Mouse (Mus musculus) cerebellum, adult 2 months (tissue): ENCODE results near the gene Actb. TPM values are rescaled to one million over a fixed set of nuclear protein-coding genes. Genes with fewer than 3 reads are reported as not detected.
A peak's percentile ranks its signal among the peaks of the same experiment; 100 is the strongest.

Source experiments
- DNase-seq, 2 experiments: peaks; one replicate each; pipeline ENCODE4 v3.0.0; 2021
- H3K27ac ChIP-seq: fragments of 200-500 bp; 2 replicates; pipeline ENCODE4 v1.5.1; 2012; ENCODE audit warnings: low read length, control low read depth, inconsistent platforms; ENCODE audit not compliant: insufficient read depth
- H3K27me3 ChIP-seq: fragments of 200-500 bp; 2 replicates; pipeline ENCODE4 v1.6.1; 2012; ENCODE audit warnings: inconsistent platforms, mild to moderate bottlenecking, low read length, moderate library complexity; ENCODE audit not compliant: control insufficient read depth, insufficient read depth
- H3K4me1 ChIP-seq: fragments of 200-500 bp; 2 replicates; pipeline ENCODE4 v1.6.1; 2011; ENCODE audit warnings: low read length; ENCODE audit not compliant: control insufficient read depth, insufficient read depth
- H3K4me3 ChIP-seq: fragments of 200-500 bp; replicated peaks from 2 replicates; pipeline ENCODE3; 2011; ENCODE audit warnings: mild to moderate bottlenecking, low read depth, low read length, control low read depth; ENCODE audit not compliant: insufficient read depth
- CTCF ChIP-seq: fragments of 200-500 bp; IDR thresholded peaks from 2 replicates; pipeline ENCODE4 v1.5.1; 2011; ENCODE audit warnings: low read depth, mild to moderate bottlenecking, control low read depth, low read length, moderate library complexity, borderline replicate concordance; ENCODE audit not compliant: insufficient read depth
- POLR2A ChIP-seq: fragments of 200-500 bp; IDR thresholded peaks from 2 replicates; pipeline ENCODE4 v1.6.1; 2011; ENCODE audit warnings: low read length, control low read depth, borderline replicate concordance; ENCODE audit not compliant: insufficient read depth
- WGBS: fragments of 180-500 bp; shearing (Covaris S2); methylation state at CpG from one replicate; pipeline ENCODE4 v1.1.7; 2018; 5-methylcytosine and 5-hydroxymethylcytosine counted together
- polyA plus RNA-seq: library from polyadenylated mRNA; depleted of rRNA; stranded (reverse); fragments of >200 nt; gene quantifications from 2 replicates; pipeline ENCODE4 v1.2.3, GENCODE M21; 2012

Actb gene
- polyA plus RNA-seq, 1 experiment: 2,149 TPM

DNA sequence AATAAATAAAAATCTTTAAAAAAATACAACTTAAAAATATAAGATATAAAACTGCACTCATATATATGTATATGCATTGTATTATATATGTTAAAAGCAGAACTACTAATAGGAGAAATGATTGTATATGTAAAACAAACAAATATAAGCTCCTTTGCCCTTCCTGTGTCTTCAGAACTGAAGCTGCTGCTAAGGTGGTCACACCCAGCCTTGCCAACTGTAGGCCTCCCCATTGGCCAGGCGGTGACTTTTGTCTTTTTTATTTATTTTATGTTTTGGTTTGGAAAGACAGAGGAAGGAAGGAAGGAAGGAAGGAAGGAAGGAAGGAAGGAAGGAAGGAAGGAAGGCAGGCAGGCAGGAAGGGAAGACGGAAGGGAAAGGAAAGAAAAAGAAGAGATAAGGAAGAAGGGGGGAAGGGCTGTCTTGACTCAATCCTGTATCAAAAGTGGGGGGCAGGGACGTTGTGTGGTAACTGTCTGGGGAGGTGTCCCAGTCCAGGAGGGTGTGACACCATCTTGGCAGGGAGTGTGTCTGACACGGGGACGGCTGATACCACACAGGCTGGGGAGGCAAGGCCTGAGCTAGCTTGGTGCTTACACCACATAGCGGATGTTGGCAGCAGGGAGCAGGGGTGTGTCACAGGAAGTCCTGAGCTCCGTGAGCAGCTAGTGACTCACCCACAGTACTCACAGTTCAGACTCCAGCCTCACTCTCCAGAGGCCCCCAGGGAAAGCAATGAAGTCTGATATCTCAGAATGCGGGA, 13.9 kb upstream of the Actb start:
- TF ChIP-seq CTCF (no peak), POLR2A (no peak)
- 63% methylated on average over 8 of the region's 8 CpGs for WGBS
- no peak overlapping the region for H3K4me3 ChIP-seq
- no peaks in the 10 kb centered on the region for H3K4me1 ChIP-seq
- DNase-seq: no peak
- H3K27me3 ChIP-seq: no peaks in the 10 kb centered on the region
- no peak overlapping the region for H3K27ac ChIP-seq

- Histone ChIP-seq H3K27me3 (no peaks in the 10 kb centered on the region), H3K4me1 (no peaks in the 10 kb centered on the region), H3K27ac (no peak overlapping the region), H3K4me3 (no peak overlapping the region)
- WGBS: 93% methylated on average over 8 of the region's 8 CpGs
- no peak for TF ChIP-seq POLR2A
- no peak for TF ChIP-seq CTCF
- DNase-seq: no peak
These were observed 10.8 kb upstream of the Actb start for GRCm38 (mm10) chr5:142917402-142917801.

GRCm38 (mm10) chr5:142916593-142916992, 10.0 kb upstream of the Actb start:
- whole genome bisulfite sequencing: 56% methylated on average over 7 of the region's 7 CpGs
- no peak for TF ChIP-seq CTCF
- no peak for TF ChIP-seq POLR2A
- H3K4me3 ChIP-seq: no peak overlapping the region
- no peaks in the 10 kb centered on the region for H3K4me1 ChIP-seq
- H3K27me3 ChIP-seq: no peaks in the 10 kb centered on the region
- DNase-seq: no peak
- no peak overlapping the region for H3K27ac ChIP-seq

DNA sequence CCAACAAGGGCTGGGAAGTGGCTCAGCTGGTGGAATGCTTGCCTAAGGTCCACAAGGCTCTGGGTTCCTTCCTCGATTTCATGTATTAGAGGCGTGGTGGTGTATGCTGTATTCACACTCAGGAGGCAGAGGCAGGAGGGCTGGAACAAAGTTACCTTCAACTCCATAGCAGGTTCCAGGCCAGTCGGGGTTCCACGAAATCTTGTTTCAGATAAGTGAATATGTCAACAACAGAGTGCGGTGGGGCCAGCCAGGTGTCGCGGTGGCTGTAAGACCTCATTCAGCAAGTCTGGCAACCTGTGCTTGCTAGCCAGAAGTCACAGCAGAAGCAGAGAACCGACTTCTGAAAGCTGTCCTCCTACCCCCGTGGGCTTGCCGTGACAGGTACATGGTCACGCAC, 8.7 kb upstream of the Actb start:
- H3K27me3 ChIP-seq: no peaks in the 10 kb centered on the region
- H3K4me1 ChIP-seq: 0 out of 2 replicates have a peak, but pooled peaks cover 1% of the 10 kb centered on the region
- WGBS: 94% methylated on average over 11 of the region's 11 CpGs
- H3K4me3 ChIP-seq: no peak overlapping the region
- no peak overlapping the region for H3K27ac ChIP-seq
- TF ChIP-seq POLR2A (no peak), CTCF (no peak)
- DNase-seq: no peak

DNA sequence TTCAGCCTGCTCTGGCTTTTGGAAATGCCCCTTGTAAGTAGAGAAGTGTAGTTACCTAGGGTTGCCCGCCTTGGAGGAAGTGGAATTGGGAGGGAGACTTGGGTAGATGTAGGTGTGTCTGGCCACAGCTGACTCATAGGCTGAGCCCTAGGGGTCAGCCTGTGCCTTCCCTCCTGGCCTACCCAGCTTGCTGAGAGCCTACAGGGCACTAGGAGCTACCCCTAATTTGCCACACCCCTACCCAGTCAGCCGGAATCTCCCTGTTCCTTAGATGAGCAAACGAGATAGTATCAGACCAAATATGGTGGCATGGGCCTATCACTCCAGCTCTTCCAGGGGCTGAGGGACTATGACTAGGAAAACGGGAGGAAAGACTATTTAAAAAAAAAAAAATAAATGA, 6.2 kb upstream of the Actb start:
- Histone ChIP-seq H3K27me3 (no peaks in the 10 kb centered on the region), H3K27ac (no peak overlapping the region), H3K4me3 (no peak overlapping the region), H3K4me1 (peaks cover 10% of the 10 kb centered on the region)
- TF ChIP-seq CTCF: no peak
- no peak for DNase-seq
- WGBS: 83% methylated on average over 4 of the region's 4 CpGs

DNA sequence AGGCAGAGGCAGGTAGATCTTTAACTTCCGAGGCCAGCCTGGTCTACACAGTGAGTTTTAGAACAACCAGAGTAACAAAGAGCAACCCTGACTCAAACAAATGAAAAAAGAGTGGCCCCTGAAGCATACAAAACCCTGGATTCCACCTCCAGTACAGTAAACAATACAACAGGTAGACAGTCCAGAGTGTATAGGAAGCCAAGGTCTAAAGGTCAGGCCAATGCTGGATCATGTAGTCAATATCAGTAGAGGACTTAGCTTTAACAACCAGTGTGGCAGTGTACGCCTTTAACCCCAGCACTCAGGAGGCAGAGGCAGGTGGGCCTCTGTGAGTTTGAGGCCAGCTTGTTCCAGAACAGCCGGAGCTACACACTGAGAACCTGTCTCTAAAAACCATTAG, 5.8 kb upstream of the Actb start:
- Histone ChIP-seq H3K4me1 (peaks cover 14% of the 10 kb centered on the region), H3K27ac (no peak overlapping the region), H3K27me3 (no peaks in the 10 kb centered on the region), H3K4me3 (no peak overlapping the region)
- TF ChIP-seq POLR2A: no peak
- no peak for TF ChIP-seq CTCF
- WGBS: 97% methylated on average over 3 of the region's 3 CpGs
- DNase-seq: no peak

DNA sequence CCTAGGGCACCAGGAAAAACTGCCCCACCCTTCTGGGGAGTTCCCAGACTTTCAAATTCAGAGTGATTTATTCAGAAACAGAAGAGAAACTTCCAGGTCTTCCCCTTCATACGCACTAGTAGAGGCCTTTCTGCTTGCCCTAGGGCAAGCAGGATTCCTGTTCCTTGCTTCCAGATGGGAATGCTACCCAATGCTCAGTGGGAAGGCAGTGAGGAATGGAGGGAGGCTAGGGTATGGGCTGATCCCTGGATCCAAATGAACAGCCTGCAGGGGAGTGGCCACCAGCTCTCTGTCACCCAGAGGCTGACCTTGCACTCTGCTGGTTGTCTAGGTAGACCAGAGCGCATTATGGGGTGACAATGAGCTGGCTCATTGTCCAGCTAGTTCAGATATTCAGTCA, 5.1 kb upstream of the Actb start:
- TF ChIP-seq POLR2A: no peak
- TF ChIP-seq CTCF: no peak

DNA sequence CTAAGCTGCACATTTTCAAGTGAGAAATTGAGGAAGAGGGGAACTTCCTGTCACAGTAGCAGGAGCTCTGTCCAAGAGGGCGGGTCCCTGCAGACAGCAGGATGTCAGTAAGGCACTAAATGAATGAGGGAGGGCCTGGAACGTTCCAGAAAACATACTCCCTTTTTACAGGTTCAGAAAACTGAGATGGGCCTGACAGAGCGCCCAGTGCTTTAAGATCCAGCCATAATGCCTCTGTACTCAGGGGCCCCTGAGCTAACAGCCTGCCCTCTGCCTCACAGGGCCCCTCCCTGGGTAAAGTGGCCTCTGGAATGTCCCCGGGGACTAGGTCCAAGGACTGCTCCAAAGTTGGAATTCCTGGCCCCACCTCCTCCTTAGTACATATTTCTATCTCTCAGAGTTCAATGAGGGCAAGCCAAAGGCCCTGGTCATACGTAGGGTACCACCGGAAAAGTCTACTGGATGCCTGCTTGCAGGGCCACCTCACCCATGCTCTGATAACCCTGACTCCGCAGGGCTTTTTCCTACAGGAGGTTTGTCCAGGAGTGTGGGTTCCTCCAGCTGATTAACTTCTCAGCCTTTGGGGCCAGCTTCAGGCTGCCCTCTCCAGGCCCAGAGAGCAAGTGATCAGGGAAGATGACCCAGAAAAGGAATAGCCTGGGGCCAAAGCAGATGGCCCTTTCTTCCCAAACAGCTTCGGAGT, 3.2 kb upstream of the Actb start:
- Histone ChIP-seq H3K4me1 (peaks cover 20% of the 10 kb centered on the region), H3K27ac (peak overlapping the region; percentile 36), H3K27me3 (no peaks in the 10 kb centered on the region), H3K4me3 (no peak overlapping the region)
- peak in 1 of 2 experiments; percentile 55 for DNase-seq
- 53% methylated on average over 8 of the region's 8 CpGs for WGBS
- TF ChIP-seq CTCF (no peak), POLR2A (no peak)

More for the DNA sequence above, 5.1 kb upstream of the Actb start:
- Histone ChIP-seq H3K4me1 (peaks cover 19% of the 10 kb centered on the region), H3K4me3 (no peak overlapping the region), H3K27ac (no peak overlapping the region), H3K27me3 (no peaks in the 10 kb centered on the region)
- DNase-seq: no peak
- WGBS: 96% methylated on average over 2 of the region's 2 CpGs
